Mouse (Mus musculus): ENCODE measurements at regions not wholly inside any gene's neighbourhood (a gene's known extent, or its start where the extent isn't known, plus 50 kb on each side); places are given as distances from the start of the nearest gene placed in this dataset.
"Not testable (repeated sequence)": the region's sequence is repeated elsewhere in the genome, so short reads cannot be mapped to it uniquely, and the experiment has no call there.

GRCm38 (mm10) chr2:51682177-51682576, 54.9 kb downstream of the Tas2r134 start:
- no peak for DNase-seq (ENCODE audit: low read depth, low spot score)

GRCm38 (mm10) chr2:51682745-51683144, 55.4 kb downstream of the Tas2r134 start:
- no peak for DNase-seq (ENCODE audit: low read depth, low spot score)

- no peak for DNase-seq (ENCODE audit: low read depth, low spot score)
Measured at GRCm38 (mm10) chr2:51705110-51705509, 77.8 kb downstream of the Tas2r134 start.

GRCm38 (mm10) chr2:51708701-51709100, 81.4 kb downstream of the Tas2r134 start:
- DNase-seq (ENCODE audit: low read depth, low spot score): no peak

- no peak for DNase-seq (ENCODE audit: low read depth, low spot score)
Measured at GRCm38 (mm10) chr2:51712611-51713010, 85.3 kb downstream of the Tas2r134 start.

- no peak for DNase-seq (ENCODE audit: low read depth, low spot score)
Measured at GRCm38 (mm10) chr2:51730805-51731204, 103.5 kb downstream of the Tas2r134 start.

- no peak for DNase-seq (ENCODE audit: low read depth, low spot score)
Measured at GRCm38 (mm10) chr2:51731703-51732102, 104.4 kb downstream of the Tas2r134 start.

GRCm38 (mm10) chr2:51732355-51732754, 105.0 kb downstream of the Tas2r134 start:
- DNase-seq (ENCODE audit: low read depth, low spot score): peak; percentile 83

GRCm38 (mm10) chr2:51733218-51733617, 105.9 kb downstream of the Tas2r134 start:
- DNase-seq (ENCODE audit: low read depth, low spot score): no peak

- no peak for DNase-seq (ENCODE audit: low read depth, low spot score)
Measured at GRCm38 (mm10) chr2:51736452-51736851, 109.1 kb downstream of the Tas2r134 start.

- no peak for DNase-seq (ENCODE audit: low read depth, low spot score)
Measured at GRCm38 (mm10) chr2:51747675-51748319, 120.5 kb downstream of the Tas2r134 start.

GRCm38 (mm10) chr2:51749247-51749646, 121.9 kb downstream of the Tas2r134 start:
- DNase-seq (ENCODE audit: low read depth, low spot score): no peak

GRCm38 (mm10) chr2:51752941-51753564, 125.7 kb downstream of the Tas2r134 start:
- DNase-seq (ENCODE audit: low read depth, low spot score): no peak

- no peak for DNase-seq (ENCODE audit: low read depth, low spot score)
Measured at GRCm38 (mm10) chr2:51753565-51754031, 126.3 kb downstream of the Tas2r134 start.

GRCm38 (mm10) chr2:51757361-51757760, 130.1 kb downstream of the Tas2r134 start:
- no peak for DNase-seq (ENCODE audit: low read depth, low spot score)

- DNase-seq (ENCODE audit: low read depth, low spot score): no peak
Measured at GRCm38 (mm10) chr2:51758093-51758492, 130.8 kb downstream of the Tas2r134 start.

GRCm38 (mm10) chr2:51762866-51763265, 135.6 kb downstream of the Tas2r134 start:
- DNase-seq (ENCODE audit: low read depth, low spot score): no peak

GRCm38 (mm10) chr2:51767507-51768135, 140.3 kb downstream of the Tas2r134 start:
- DNase-seq (ENCODE audit: low read depth, low spot score): no peak

- peak; percentile 91 for DNase-seq (ENCODE audit: low read depth, low spot score)
Measured at GRCm38 (mm10) chr2:51768298-51769271, 141.3 kb downstream of the Tas2r134 start.

GRCm38 (mm10) chr2:51785169-51785568, 149.8 kb downstream of the Rbm43 start:
- no peak for DNase-seq (ENCODE audit: low read depth, low spot score)

GRCm38 (mm10) chr2:51788896-51789295, 146.1 kb downstream of the Rbm43 start:
- no peak for DNase-seq (ENCODE audit: low read depth, low spot score)

- not testable (repeated sequence) for DNase-seq (ENCODE audit: low read depth, low spot score)
Measured at GRCm38 (mm10) chr2:51793291-51793690, 141.7 kb downstream of the Rbm43 start.
